Mouse (Mus musculus) erythroblast, embryonic 14.5 days (primary cell): ENCODE data around the gene Psmd2. TPM values are rescaled to one million over a fixed set of nuclear protein-coding genes. Genes with fewer than 3 reads are reported as not detected.
"Not testable (repeated sequence)": the region's sequence is repeated elsewhere in the genome, so short reads cannot be mapped to it uniquely, and the experiment has no call there.

Source experiments
- H3K27me3 ChIP-seq: 2 replicates; pipeline ENCODE4 v1.6.1; 2012; ENCODE audit warnings: inconsistent platforms; ENCODE audit not compliant: control insufficient read depth
- H3K36me3 ChIP-seq: 2 replicates; pipeline ENCODE4 v1.6.1; 2012; ENCODE audit warnings: mild to moderate bottlenecking, inconsistent platforms; ENCODE audit not compliant: control insufficient read depth
- H3K4me1 ChIP-seq: 2 replicates; pipeline ENCODE4 v1.6.1; 2012; ENCODE audit warnings: inconsistent platforms; ENCODE audit not compliant: control insufficient read depth
- H3K4me3 ChIP-seq: replicated peaks from 2 replicates; pipeline ENCODE3; 2012; ENCODE audit warnings: moderate library complexity, mild to moderate bottlenecking, inconsistent platforms
- H3K9me3 ChIP-seq: 2 replicates; pipeline ENCODE4 v1.6.1; 2012; ENCODE audit warnings: low read length, inconsistent platforms, mixed read lengths; ENCODE audit not compliant: control insufficient read depth
- GATA1 ChIP-seq: IDR thresholded peaks from 2 replicates; pipeline ENCODE4 v1.6.1; 2012; ENCODE audit warnings: low read length, inconsistent platforms, mixed read lengths
- TAL1 ChIP-seq: IDR thresholded peaks from 3 replicates; pipeline ENCODE4 v1.6.1; 2012; ENCODE audit warnings: low read length, inconsistent platforms, mixed read lengths
- polyA plus RNA-seq: library from polyadenylated mRNA; stranded (reverse); fragments of >175 nt; gene quantifications from 2 replicates; pipeline ENCODE4 v1.2.3, GENCODE M21; 2012

Psmd2 gene
- polyA plus RNA-seq, 1 experiment = 22.4 TPM

DNA sequence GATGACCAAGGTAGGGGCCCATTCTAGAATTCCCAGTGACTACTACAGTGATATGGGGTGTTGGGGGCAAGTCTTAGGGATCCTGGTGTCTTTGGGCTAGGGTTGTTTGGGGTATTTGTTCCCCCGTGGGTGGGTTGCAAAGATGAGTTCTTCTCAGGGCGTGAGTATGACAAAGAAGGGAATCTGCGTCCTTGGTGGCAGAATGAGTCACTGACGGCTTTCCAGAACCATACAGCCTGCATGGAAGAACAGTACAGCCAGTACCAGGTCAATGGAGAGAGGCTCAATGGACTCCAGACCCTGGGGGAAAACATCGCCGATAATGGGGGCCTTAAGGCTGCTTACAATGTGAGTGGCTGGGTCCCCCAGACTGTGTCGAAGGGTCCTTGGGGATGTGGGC lies 7.5 kb upstream of the Psmd2 start:
- no peak for TF ChIP-seq TAL1
- TF ChIP-seq GATA1 = no peak
- no peak overlapping the region for H3K4me3 ChIP-seq
- H3K4me1 ChIP-seq = peaks cover 8% of the 10 kb centered on the region
- no peaks in the 10 kb centered on the region for H3K9me3 ChIP-seq
- peaks cover 18% of the 10 kb centered on the region for H3K27me3 ChIP-seq
- H3K36me3 ChIP-seq = no peaks in the 10 kb centered on the region

DNA sequence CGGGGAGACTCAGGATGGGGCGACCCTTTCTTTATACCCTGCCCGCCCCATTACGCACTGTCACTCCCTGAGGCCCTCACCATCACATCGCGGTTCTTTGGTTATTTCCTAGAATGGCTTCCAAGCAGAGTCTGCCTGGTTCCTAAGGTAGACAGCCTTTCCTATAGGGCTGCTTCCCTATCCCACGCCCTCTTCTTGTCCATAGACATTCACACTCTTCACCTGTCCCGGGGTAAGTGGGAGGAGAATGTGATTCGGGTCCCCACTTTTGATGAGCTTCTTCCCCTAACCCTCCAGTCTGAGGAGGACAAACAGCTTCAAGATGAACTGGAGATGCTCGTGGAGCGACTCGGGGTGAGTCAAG lies 477 bp downstream of the Psmd2 start:
- no peak for TF ChIP-seq TAL1
- TF ChIP-seq GATA1 = no peak
- H3K4me1 ChIP-seq = peaks cover 18% of the 10 kb centered on the region
- H3K9me3 ChIP-seq = no peaks in the 10 kb centered on the region
- H3K27me3 ChIP-seq = peaks cover 4% of the 10 kb centered on the region; the same call in 1 of the 2 replicates
- H3K36me3 ChIP-seq = peaks cover 36% of the 10 kb centered on the region
- peak overlapping the region; percentile 75 for H3K4me3 ChIP-seq

- Histone ChIP-seq H3K4me1 (peaks cover 18% of the 10 kb centered on the region), H3K4me3 (no peak overlapping the region), H3K27me3 (no peaks in the 10 kb centered on the region), H3K36me3 (peaks cover 50% of the 10 kb centered on the region), H3K9me3 (no peaks in the 10 kb centered on the region)
- TF ChIP-seq TAL1 (no peak), GATA1 (no peak)
Measured at GRCm38 (mm10) chr16:20653315-20653714, 1.9 kb downstream of the Psmd2 start.

DNA sequence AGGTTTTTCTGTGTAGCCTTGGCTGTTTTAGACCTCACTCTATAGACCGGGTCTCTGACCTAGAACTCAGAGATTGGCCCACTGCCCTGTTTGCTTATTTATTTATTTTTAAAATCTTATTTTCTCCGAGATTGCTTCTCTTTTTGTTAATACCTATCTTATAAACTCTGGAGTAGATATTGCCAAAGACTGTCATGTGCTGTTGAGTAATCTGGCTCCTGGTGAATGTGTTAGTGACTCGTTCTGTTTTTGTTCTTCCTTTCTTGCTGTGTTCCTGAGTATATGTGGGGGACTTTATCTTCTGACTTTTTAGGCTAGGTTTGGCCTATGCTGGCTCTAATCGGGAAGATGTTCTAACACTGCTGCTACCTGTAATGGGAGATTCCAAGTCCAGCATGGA lies 6.2 kb downstream of the Psmd2 start:
- Histone ChIP-seq H3K4me3 (no peak overlapping the region), H3K9me3 (no peaks in the 10 kb centered on the region), H3K4me1 (peaks cover 7% of the 10 kb centered on the region), H3K27me3 (no peaks in the 10 kb centered on the region), H3K36me3 (peaks cover 93% of the 10 kb centered on the region)
- TF ChIP-seq GATA1 = no peak
- no peak for TF ChIP-seq TAL1

DNA sequence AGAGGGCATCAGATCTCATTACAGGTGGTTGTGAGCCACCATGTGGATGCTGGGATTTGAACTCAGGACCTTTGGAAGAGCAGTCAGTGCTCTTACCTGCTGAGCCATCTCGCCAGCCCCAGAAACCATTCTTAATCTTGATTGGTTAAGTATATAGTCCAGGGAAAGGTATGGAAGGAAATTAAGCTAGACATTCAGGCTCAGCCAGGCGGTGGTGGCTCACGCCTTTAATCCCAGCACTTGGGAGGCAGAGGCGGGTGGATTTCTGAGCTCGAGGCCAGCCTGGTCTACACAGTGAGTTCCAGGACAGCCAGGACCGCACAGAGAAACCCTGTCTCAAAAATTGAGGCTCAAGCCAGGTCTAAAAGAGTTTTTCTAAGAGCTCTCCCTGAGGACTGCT lies 16.6 kb downstream of the Psmd2 start, which contains the start of gene Eif4g1:
TSS of gene Eif4g1 (plus strand) at position 301 of the 400 bp plus-strand sequence.
- H3K36me3 ChIP-seq = peaks cover 19% of the 10 kb centered on the region
- not testable (repeated sequence) for H3K4me3 ChIP-seq, H3K27me3 ChIP-seq, H3K9me3 ChIP-seq
- H3K4me1 ChIP-seq = peaks cover 10% of the 10 kb centered on the region

DNA sequence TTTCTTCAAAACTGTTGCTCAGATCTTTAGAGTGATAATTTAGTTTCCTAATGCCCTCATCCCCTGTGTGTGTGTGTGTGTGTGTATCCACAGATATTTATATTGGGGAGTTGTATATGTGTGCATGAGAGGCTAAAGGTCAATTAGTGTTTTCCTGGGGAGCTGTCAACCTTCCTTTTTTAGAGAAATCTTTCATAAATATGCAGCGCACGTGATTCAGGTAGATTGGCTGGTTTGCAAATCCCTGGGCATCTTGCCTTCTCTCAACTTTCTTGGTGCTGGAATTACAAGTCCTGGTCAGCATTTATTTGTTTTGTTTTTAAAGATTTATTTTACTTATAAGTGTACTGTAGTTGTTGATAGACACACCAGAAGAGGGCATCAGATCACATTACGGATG lies 18.8 kb downstream of the Psmd2 start:
- H3K36me3 ChIP-seq = peaks cover 14% of the 10 kb centered on the region
- peaks cover 31% of the 10 kb centered on the region for H3K4me1 ChIP-seq
- H3K9me3 ChIP-seq = no peaks in the 10 kb centered on the region
- TF ChIP-seq TAL1 (no peak), GATA1 (no peak)
- no peak overlapping the region for H3K4me3 ChIP-seq
- no peaks in the 10 kb centered on the region for H3K27me3 ChIP-seq

- H3K27me3 ChIP-seq = no peaks in the 10 kb centered on the region
- H3K36me3 ChIP-seq = peaks cover 30% of the 10 kb centered on the region
- TF ChIP-seq TAL1 (no peak), GATA1 (no peak)
- peak overlapping the region; percentile 94 for H3K4me3 ChIP-seq
- H3K4me1 ChIP-seq = peaks cover 45% of the 10 kb centered on the region
- no peaks in the 10 kb centered on the region for H3K9me3 ChIP-seq
Measured at GRCm38 (mm10) chr16:20671886-20672285, 20.4 kb downstream of the Psmd2 start.

DNA sequence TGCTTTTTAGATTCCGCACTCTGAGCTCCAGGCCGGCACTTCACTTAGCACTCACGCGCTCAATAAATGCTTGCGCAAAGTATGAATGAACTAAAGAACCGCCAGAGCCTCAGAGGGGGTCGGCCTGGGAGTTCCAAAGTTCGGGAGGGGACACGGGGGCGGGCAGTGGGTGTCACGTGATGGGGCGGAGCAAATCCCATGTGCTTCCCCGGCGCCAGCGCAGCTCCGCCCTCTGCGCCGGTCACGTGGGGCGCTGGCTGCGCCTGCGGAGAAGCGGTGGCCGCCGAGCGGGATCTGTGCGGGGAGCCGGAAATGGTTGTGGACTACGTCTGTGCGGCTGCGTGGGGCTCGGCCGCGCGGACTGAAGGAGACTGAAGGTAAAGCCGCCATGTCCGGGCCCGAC lies 21.0 kb downstream of the Psmd2 start:
- H3K36me3 ChIP-seq = peaks cover 37% of the 10 kb centered on the region
- TF ChIP-seq TAL1 (no peak), GATA1 (no peak)

GRCm38 (mm10) chr16:20672965-20673705 lies 21.7 kb downstream of the Psmd2 start:
- Histone ChIP-seq H3K27me3 (no peaks in the 10 kb centered on the region), H3K36me3 (peaks cover 43% of the 10 kb centered on the region), H3K4me3 (peak overlapping the region; percentile 94), H3K9me3 (no peaks in the 10 kb centered on the region), H3K4me1 (peaks cover 57% of the 10 kb centered on the region)
- TF ChIP-seq TAL1 (no peak), GATA1 (no peak)

More for the DNA sequence above, 21.0 kb downstream of the Psmd2 start:
- Histone ChIP-seq H3K9me3 (no peaks in the 10 kb centered on the region), H3K4me1 (peaks cover 51% of the 10 kb centered on the region), H3K4me3 (peak overlapping the region; percentile 94), H3K27me3 (no peaks in the 10 kb centered on the region)

DNA sequence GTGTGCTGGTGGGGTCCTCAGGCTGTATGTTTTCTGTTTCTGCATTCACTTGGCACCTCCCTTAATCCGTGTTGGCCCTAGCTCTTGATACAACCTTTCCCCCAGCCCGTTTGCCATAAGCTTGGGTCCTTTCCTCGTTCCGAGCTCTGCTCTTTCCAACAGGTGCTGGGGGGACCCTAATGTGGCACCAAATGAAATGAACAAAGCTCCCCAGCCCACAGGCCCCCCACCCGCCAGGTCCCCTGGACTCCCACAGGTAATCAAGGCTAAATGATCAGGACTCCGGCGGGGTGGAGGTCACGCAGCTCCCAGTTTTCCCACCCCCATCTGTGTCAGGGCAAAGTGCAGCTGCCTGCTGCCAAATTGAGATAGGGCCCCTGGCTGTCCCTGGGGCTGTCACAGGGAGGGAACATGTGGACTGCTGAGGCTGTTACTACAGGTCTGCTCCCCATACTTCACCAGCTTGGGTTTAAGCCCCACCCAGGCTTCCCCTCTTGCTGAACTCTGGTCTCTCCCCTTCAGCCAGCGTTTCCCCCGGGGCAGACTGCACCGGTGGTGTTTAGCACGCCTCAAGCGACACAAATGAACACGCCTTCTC lies 22.4 kb downstream of the Psmd2 start:
- peaks cover 64% of the 10 kb centered on the region for H3K4me1 ChIP-seq

More for the DNA sequence above, 22.4 kb downstream of the Psmd2 start:
- TF ChIP-seq GATA1 = peak; percentile 6; the same call in 1 of the 2 replicates
- peak; percentile 61 for TF ChIP-seq TAL1
- no peaks in the 10 kb centered on the region for H3K9me3 ChIP-seq
- no peaks in the 10 kb centered on the region for H3K27me3 ChIP-seq
- H3K4me3 ChIP-seq = peak overlapping the region; percentile 94
- H3K36me3 ChIP-seq = peaks cover 50% of the 10 kb centered on the region
